Mouse (Mus musculus) frontal cortex, postnatal 36 days (tissue): Measurements from ENCODE around the gene Tecpr1.
A peak's percentile ranks its signal among the peaks of the same experiment; 100 is the strongest.

Experiments used
- DNase-seq, 2 experiments: peaks; one replicate each; pipeline ENCODE4 v3.0.0; 2022; ENCODE audit warnings: low spot score in 2 of 2

Gene Tecpr1

DNA sequence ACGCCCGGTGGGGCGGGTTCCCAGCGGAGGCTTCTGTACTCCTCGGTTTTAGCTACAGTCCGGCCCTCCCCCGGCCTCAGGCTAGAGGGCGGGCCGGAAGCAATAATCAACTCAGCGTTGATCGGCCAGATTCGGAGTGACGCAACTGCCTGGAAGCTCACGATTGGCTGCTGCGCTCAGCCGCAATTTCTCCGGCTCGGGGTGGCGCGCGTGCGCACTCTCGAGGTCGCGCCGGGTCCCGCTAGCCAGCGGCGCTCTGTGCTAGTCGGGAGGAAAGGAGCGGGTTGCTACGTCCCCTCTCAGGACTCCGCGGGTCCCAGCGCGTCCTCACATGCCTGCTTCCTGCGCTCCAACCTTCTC, at the start of gene Tecpr1:
Tecpr1 (minus strand) TSS at position 113 of the 360 bp plus-strand sequence.
- peak; percentile 94 to 97 for DNase-seq

GRCm38 (mm10) chr5:144271772-144272171, 48.4 kb upstream of the Tecpr1 start:
- DNase-seq: no peak

DNA sequence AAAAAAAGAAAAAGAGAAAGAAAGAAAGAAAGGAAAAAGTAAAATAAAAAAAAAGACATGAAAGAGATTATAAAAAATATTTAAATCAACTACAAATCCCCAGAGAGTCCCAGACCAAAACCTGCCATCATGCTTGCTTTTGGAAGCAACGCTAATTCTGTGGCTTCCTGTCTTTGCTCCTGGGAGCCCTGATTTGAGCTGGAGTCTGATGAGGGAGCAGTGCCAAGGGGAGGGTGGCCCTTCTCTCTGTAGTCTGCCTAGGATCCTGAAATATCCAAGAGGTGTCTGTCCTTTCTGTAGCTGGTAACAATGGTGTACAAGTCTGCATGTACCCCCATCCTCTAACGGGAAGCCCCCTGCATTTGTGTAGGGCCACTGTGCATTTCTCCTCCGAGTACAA, 47.7 kb upstream of the Tecpr1 start:
- no peak for DNase-seq

- DNase-seq: no peak
These were observed 47.0 kb upstream of the Tecpr1 start for GRCm38 (mm10) chr5:144270420-144270819.

- no peak for DNase-seq
These were observed 46.5 kb upstream of the Tecpr1 start for GRCm38 (mm10) chr5:144269926-144270325.

- peak in 1 of 2 experiments; percentile 68 for DNase-seq
These were observed 44.3 kb upstream of the Tecpr1 start for GRCm38 (mm10) chr5:144267535-144268241.

- no peak for DNase-seq
These were observed 40.1 kb upstream of the Tecpr1 start for GRCm38 (mm10) chr5:144263496-144263895.

DNA sequence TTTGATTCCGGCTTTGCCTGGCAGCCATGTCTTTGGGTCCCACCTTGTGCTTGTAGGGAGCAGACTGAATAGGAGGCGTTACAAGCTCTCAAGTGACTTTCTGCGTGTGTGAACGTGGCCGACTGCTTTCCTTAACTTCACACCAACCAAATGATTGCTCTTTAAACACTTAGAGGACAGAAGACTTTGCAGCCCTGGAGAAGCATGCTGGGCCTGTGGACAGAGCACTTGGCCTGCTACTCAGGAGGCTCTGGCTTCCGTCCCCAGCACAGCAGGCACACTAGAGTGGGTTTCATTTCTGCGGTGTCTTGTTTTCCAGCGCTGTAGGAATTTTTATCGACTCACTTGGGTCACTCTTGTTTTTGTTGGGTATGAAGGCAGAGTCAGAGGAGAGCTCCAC, 39.7 kb upstream of the Tecpr1 start:
- no peak for DNase-seq

DNA sequence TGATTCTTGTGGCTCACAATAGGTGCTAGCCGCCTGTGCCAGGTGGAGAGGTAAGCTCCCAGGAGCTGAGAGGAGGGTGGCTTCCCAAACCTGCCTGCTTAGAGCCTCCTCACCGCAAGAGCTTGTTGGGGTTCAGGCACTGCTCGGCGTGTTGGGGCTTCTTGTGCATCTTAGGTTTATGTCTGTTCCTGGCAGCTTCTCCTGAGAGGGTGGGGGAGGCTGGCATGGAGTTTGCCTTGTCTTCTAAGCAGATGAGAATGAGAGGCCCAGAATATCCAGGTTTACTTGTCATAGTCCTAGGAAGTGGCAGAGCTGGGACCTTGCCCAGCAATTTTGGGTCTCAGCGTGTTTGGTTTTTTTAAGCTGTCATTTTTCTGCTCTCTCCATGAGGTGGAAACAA, 38.4 kb upstream of the Tecpr1 start:
- DNase-seq: no peak

DNA sequence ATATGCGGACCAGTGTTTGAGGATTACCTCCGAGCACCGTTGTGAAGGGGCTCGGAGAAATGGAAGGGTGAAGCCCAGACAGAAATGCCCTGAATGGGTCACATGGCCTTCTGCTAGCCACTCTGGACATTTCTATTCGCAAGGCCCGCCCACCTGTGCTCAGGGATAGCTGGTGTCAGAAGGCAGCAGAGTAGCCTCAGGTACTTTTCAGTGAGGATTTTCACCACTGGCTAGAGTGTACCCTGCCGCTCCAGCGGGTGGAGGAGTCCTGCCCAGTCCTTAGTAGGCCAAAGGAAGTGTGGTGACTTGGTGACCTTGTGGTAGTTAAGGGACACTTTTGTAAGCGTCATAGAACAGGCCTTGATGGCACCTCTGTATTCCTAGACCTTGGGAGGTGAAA, 37.9 kb upstream of the Tecpr1 start:
- no peak for DNase-seq

GRCm38 (mm10) chr5:144260464-144260863, 37.0 kb upstream of the Tecpr1 start:
- no peak for DNase-seq

DNA sequence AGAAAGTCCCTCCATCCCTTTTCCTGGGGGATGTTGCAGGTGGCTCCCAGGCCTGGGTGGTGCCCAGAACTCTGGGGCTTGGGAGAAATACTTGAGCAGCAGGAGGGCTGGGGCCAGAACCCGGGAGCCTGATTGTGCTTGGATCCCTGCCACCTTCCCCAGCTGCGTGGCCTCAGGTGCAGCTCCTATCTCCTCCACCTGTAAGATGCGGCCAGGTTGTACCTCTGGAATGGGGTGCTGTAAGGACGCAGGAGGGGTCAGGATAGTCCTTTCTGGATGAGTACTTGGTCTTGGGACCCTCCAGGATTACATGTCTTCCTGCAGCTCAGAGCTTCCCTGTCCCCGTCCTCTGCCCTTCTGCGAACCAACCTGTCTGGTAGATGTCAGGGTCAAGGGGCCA, 35.8 kb upstream of the Tecpr1 start:
- DNase-seq: no peak

DNA sequence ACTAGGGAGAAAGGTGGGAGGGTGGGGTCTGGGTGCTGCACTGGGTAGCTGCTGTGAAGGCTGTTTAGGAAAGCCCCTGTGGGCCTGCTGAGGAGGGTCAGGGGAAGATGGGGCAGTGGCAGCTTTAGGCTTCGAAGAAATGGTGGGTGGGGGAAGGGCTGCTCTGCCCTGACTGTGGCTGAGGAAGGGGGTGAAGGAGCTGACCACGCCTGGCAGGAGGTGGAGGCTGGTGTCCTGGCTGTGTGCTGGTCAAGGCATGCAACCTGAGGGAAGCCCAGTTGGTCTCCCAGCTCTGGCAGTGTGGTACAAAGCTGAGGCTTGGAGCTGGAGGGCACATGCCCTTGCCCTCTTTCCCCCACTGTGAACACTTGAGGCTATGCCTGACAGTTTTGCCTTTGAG, 35.3 kb upstream of the Tecpr1 start:
- no peak for DNase-seq

- peak in 1 of 2 experiments; percentile 67 for DNase-seq
These were observed 34.8 kb upstream of the Tecpr1 start for GRCm38 (mm10) chr5:144258131-144258611.

- DNase-seq: no peak
These were observed 34.2 kb upstream of the Tecpr1 start for GRCm38 (mm10) chr5:144257451-144258110.

DNA sequence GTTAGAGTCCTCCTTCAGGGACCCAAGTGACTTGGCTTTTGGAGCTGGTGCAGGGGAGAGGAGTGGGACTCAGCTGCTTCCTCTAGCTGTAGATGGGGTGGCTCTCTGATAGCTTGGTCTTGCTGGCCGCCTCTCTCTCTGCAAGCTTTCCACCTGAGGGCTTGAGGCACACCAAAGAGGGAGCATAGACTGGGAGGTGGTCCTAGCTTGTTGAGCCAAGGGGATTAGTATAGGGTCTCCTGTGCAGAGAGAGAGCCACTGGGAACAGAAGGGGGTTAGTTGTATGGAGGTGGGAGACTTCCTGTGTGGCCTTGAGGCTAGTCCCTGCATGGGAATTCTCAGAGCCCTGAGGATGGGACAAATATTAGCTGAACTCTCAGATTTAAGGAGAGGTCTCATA, 33.5 kb upstream of the Tecpr1 start:
- no peak for DNase-seq

GRCm38 (mm10) chr5:144256541-144256870, 33.1 kb upstream of the Tecpr1 start:
- no peak for DNase-seq

GRCm38 (mm10) chr5:144255632-144256540, 32.5 kb upstream of the Tecpr1 start:
- DNase-seq: no peak

DNA sequence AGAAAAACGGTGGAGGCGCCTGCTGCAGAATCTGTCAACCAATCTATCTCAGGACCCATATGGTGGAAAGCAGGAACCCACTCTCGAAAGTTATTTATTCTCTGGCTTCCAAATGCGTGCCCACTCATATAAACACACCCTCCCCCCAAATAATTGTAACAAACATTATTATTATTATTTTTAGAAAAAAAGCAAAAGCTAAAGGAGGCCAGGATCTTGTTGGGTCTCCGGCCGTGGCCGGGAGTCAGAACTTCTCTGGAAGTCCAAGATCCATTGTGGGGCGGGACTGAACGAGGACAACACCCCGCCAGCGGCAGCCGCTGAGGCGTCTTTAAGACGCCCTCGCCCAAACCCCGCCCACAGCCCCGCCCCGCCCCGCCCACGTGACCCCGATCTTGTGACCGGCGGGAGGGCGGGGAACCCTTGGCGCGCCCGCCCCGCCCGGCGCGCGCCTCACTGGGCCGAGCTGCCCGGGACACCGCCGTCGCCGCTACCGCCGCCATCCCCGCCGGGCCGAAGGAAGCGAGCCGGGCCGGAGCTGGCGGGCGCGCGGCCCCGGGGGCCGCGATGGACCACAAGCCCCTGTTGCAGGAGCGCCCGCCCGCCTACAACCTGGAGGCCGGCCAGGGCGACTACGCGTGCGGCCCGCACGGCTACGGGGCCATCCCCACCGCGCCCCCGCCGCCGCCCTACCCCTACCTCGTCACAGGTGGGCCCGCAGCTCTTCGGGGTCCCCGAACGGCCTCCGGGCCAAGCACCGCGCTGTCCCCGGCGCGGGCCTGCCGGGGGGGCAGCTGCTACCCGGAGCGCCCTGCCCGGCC, 31.6 kb upstream of the Tecpr1 start:
- peak; percentile 70 to 78 for DNase-seq

DNA sequence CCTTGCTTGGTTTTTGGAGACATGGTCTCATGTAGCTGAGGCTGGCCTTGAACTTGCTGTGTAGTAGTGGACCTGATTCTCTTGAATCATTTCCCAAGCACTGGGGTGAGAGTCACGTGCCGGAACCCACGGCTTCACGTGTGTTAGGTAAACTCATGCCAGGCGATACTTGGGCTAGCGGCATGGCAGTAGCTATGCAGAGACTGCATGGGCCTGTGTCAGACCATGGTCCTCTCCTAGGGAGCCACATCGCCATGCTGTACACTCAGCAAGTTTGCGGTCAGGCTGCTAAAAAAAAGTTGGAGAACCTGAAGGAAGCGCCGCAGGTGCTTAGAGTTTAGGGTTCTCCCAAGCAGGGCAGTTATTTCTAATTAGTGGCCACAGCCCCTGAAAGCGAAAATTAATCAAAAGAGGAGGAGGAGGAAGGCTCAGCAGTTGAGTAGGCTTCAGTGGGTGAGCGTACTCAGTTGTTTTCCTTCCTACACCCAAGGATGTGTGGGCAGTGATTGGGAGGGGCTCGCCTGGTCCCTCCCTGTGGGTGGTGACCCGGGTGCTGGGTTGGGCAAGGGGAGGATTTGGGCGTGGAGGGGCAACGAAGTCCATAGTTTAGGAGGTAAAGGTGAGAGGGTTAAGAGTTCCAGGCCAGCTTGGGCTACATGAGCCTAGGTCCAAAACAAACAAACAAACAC, 30.9 kb upstream of the Tecpr1 start:
- DNase-seq: no peak

- no peak for DNase-seq
These were observed 29.8 kb upstream of the Tecpr1 start for GRCm38 (mm10) chr5:144253212-144253611.
